Mouse (Mus musculus): ENCODE results near the gene Fam50b. TPM values are rescaled to one million over a fixed set of nuclear protein-coding genes. Genes with fewer than 3 reads are reported as not detected.

Gene Fam50b
- total and polyA plus RNA-seq, 2 experiments from 2014 or later: not detected

- no peaks in the 10 kb centered on the region for H3K27me3 ChIP-seq (ENCODE audit: control insufficient read depth, insufficient read depth, low read length)
- no peaks in the 10 kb centered on the region for H3K36me3 ChIP-seq (replicated peaks; ENCODE audit: control insufficient read depth, insufficient read depth, low read length)
- peaks cover 7% of the 10 kb centered on the region; the same call in 1 of the 2 replicates for H3K4me1 ChIP-seq (ENCODE audit: control insufficient read depth, insufficient read depth)
- H3K4me3 ChIP-seq (ENCODE audit: low read depth, low read length): no peak overlapping the region
- no peak for ATAC-seq (ENCODE audit: insufficient read depth, low read depth)
- no peak for DNase-seq (ENCODE audit: low spot score)
- TF ChIP-seq CTCF (IDR thresholded peaks at IDR 0.05; ENCODE audit: low read depth) (no peak), EP300 (IDR thresholded peaks at IDR 0.05; ENCODE audit: low read depth) (no peak)
- no peak overlapping the region for H3K27ac ChIP-seq (ENCODE audit: low read depth)
- H3K4me2 ChIP-seq (ENCODE audit: low read depth, low read length): no peak overlapping the region
- no peak overlapping the region for H3K9ac ChIP-seq (replicated peaks; ENCODE audit: low read depth, low read length)
- WGBS: 90% methylated on average over 34 of the region's 34 CpGs
- no peaks in the 10 kb centered on the region for H3K9me3 ChIP-seq (replicated peaks; ENCODE audit: control insufficient read depth, low read length)
Observed at GRCm38 (mm10) chr13:34746811-34747210, 12.2 kb downstream of the Fam50b start.

GRCm38 (mm10) chr13:34748530-34748929, 13.9 kb downstream of the Fam50b start:
- Histone ChIP-seq H3K27ac (ENCODE audit: low read depth) (no peak overlapping the region), H3K36me3 (replicated peaks; ENCODE audit: control insufficient read depth, insufficient read depth, low read length) (no peaks in the 10 kb centered on the region), H3K9me3 (replicated peaks; ENCODE audit: control insufficient read depth, low read length) (no peaks in the 10 kb centered on the region), H3K9ac (replicated peaks; ENCODE audit: low read depth, low read length) (no peak overlapping the region), H3K4me3 (ENCODE audit: low read depth, low read length) (no peak overlapping the region), H3K27me3 (ENCODE audit: control insufficient read depth, insufficient read depth, low read length) (no peaks in the 10 kb centered on the region), H3K4me2 (ENCODE audit: low read depth, low read length) (no peak overlapping the region), H3K4me1 (ENCODE audit: control insufficient read depth, insufficient read depth) (peaks cover 4% of the 10 kb centered on the region; the same call in 1 of the 2 replicates)
- ATAC-seq (ENCODE audit: insufficient read depth, low read depth) (no peak), DNase-seq (ENCODE audit: low spot score) (no peak)
- no peak for TF ChIP-seq CTCF (IDR thresholded peaks at IDR 0.05; ENCODE audit: low read depth)
- TF ChIP-seq EP300 (IDR thresholded peaks at IDR 0.05; ENCODE audit: low read depth): no peak
- WGBS: 59% methylated on average over 3 of the region's 3 CpGs

- no peak overlapping the region for H3K9ac ChIP-seq (replicated peaks; ENCODE audit: low read depth, low read length)
- H3K4me3 ChIP-seq (ENCODE audit: low read depth, low read length): no peak overlapping the region
- H3K27ac ChIP-seq (ENCODE audit: low read depth): no peak overlapping the region
- ATAC-seq (ENCODE audit: insufficient read depth, low read depth): no peak
- no peak for TF ChIP-seq CTCF (IDR thresholded peaks at IDR 0.05; ENCODE audit: low read depth)
- no peak for TF ChIP-seq EP300 (IDR thresholded peaks at IDR 0.05; ENCODE audit: low read depth)
- no peak for DNase-seq (ENCODE audit: low spot score)
- H3K27me3 ChIP-seq (ENCODE audit: control insufficient read depth, insufficient read depth, low read length): no peaks in the 10 kb centered on the region
- no peaks in the 10 kb centered on the region for H3K9me3 ChIP-seq (replicated peaks; ENCODE audit: control insufficient read depth, low read length)
- WGBS: 98% methylated on average over 9 of the region's 9 CpGs
- no peak overlapping the region for H3K4me2 ChIP-seq (ENCODE audit: low read depth, low read length)
- peaks cover 17% of the 10 kb centered on the region; the same call in 1 of the 2 replicates for H3K4me1 ChIP-seq (ENCODE audit: control insufficient read depth, insufficient read depth)
- H3K36me3 ChIP-seq (replicated peaks; ENCODE audit: control insufficient read depth, insufficient read depth, low read length): no peaks in the 10 kb centered on the region
Observed at GRCm38 (mm10) chr13:34759202-34759601, 24.6 kb downstream of the Fam50b start.

- Histone ChIP-seq H3K27ac (ENCODE audit: low read depth) (peak overlapping the region; percentile 1; the same call in 1 of the 2 replicates), H3K4me3 (ENCODE audit: low read depth, low read length) (no peak overlapping the region), H3K27me3 (ENCODE audit: control insufficient read depth, insufficient read depth, low read length) (no peaks in the 10 kb centered on the region), H3K4me2 (ENCODE audit: low read depth, low read length) (no peak overlapping the region), H3K9ac (replicated peaks; ENCODE audit: low read depth, low read length) (no peak overlapping the region), H3K4me1 (ENCODE audit: control insufficient read depth, insufficient read depth) (peaks cover 17% of the 10 kb centered on the region; the same call in 1 of the 2 replicates), H3K36me3 (replicated peaks; ENCODE audit: control insufficient read depth, insufficient read depth, low read length) (no peaks in the 10 kb centered on the region), H3K9me3 (replicated peaks; ENCODE audit: control insufficient read depth, low read length) (no peaks in the 10 kb centered on the region)
- TF ChIP-seq CTCF (IDR thresholded peaks at IDR 0.05; ENCODE audit: low read depth): no peak
- TF ChIP-seq EP300 (IDR thresholded peaks at IDR 0.05; ENCODE audit: low read depth): no peak
- DNase-seq (ENCODE audit: low spot score): no peak
- WGBS: 31% methylated on average over 7 of the region's 7 CpGs
- ATAC-seq (ENCODE audit: insufficient read depth, low read depth): no peak
Observed at GRCm38 (mm10) chr13:34760518-34761287, 26.1 kb downstream of the Fam50b start.

GRCm38 (mm10) chr13:34762136-34762535, 27.5 kb downstream of the Fam50b start:
- 18% methylated on average over 5 of the region's 5 CpGs for WGBS
- H3K4me3 ChIP-seq (ENCODE audit: low read depth, low read length): no peak overlapping the region
- H3K4me1 ChIP-seq (ENCODE audit: control insufficient read depth, insufficient read depth): peaks cover 17% of the 10 kb centered on the region; the same call in 1 of the 2 replicates
- no peaks in the 10 kb centered on the region for H3K9me3 ChIP-seq (replicated peaks; ENCODE audit: control insufficient read depth, low read length)
- H3K4me2 ChIP-seq (ENCODE audit: low read depth, low read length): no peak overlapping the region
- H3K9ac ChIP-seq (replicated peaks; ENCODE audit: low read depth, low read length): no peak overlapping the region
- H3K36me3 ChIP-seq (replicated peaks; ENCODE audit: control insufficient read depth, insufficient read depth, low read length): no peaks in the 10 kb centered on the region
- TF ChIP-seq CTCF (IDR thresholded peaks at IDR 0.05; ENCODE audit: low read depth) (no peak), EP300 (IDR thresholded peaks at IDR 0.05; ENCODE audit: low read depth) (no peak)
- DNase-seq (ENCODE audit: low spot score) (peak; percentile 22), ATAC-seq (ENCODE audit: insufficient read depth, low read depth) (no peak)
- H3K27me3 ChIP-seq (ENCODE audit: control insufficient read depth, insufficient read depth, low read length): no peaks in the 10 kb centered on the region
- H3K27ac ChIP-seq (ENCODE audit: low read depth): no peak overlapping the region

Measured in heart, postnatal 0 days (tissue).